Mouse (Mus musculus): ENCODE measurements at regions not wholly inside any gene's neighbourhood (a gene's known extent, or its start where the extent isn't known, plus 50 kb on each side); places are given as distances from the start of the nearest gene placed in this dataset.

GRCm38 (mm10) chr13:110741576-110742206 lies 346.8 kb downstream of the Plk2 start:
- TF ChIP-seq CTCF (IDR thresholded peaks at IDR 0.05; ENCODE audit: low read depth, low read length) (no peak), POLR2AphosphoS5 (IDR thresholded peaks at IDR 0.05; ENCODE audit: insufficient replicate concordance, low read depth, low read length) (no peak)

Data from G1E (cell line).